Mouse (Mus musculus) G1E (cell line): ENCODE measurements around the gene Abcg8.

Experiments
- CTCF ChIP-seq: IDR thresholded peaks from 2 replicates; pipeline ENCODE4 v1.5.1; 2012; ENCODE audit warnings: low read depth, low read length, inconsistent platforms, mixed read lengths
- TAL1 ChIP-seq: conservative IDR thresholded peaks from 2 replicates; pipeline ENCODE4 v1.6.1; 2012; ENCODE audit warnings: low read depth, low read length, inconsistent platforms, mixed read lengths

GRCm38 (mm10) chr17:84646477-84646876, 29.6 kb upstream of the Abcg8 start:
- no peak for TF ChIP-seq CTCF
- no peak for TF ChIP-seq TAL1
